Mouse (Mus musculus) stomach, postnatal 0 days (tissue): ENCODE results near the gene Coro1a.

Experiments
- CTCF ChIP-seq: IDR thresholded peaks from 2 replicates; pipeline ENCODE4 v1.5.1; 2016; ENCODE audit warnings: antibody characterized with exemption, low read depth, mild to moderate bottlenecking, moderate library complexity
- EP300 ChIP-seq: optimal IDR thresholded peaks from 2 replicates; pipeline ENCODE3; 2016; ENCODE audit warnings: antibody characterized with exemption

GRCm38 (mm10) chr7:126746066-126746465 is 38.5 kb upstream of the Coro1a start:
- TF ChIP-seq CTCF = no peak
- no peak for TF ChIP-seq EP300
